Mouse (Mus musculus): ENCODE data around the gene Ankrd35. TPM values are rescaled to one million over a fixed set of nuclear protein-coding genes. Genes with fewer than 3 reads are reported as not detected.
"Not testable (repeated sequence)": the region's sequence is repeated elsewhere in the genome, so short reads cannot be mapped to it uniquely, and the experiment has no call there.

The Ankrd35 gene
- polyA plus RNA-seq, 1 experiment from 2014 or later, result 1.1 TPM

DNA sequence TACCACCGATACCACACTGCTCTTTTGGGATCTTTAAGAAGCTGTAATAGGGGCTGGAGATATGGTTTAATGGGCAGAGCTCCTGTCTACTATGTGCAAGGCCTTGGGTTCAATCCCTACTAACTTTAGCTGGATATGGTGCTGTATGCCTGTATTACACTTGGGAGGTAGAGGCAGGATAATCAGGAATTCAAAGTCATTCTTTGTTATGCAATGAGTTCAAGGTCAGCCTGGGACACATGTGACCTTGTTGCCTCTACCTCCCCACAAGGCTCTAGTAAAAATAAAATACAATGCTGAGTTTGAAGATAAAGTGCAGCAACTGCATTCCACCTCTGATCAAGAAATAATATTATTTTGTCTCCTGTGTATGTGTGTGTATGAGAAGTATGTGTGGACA lies 64.1 kb downstream of the Ankrd35 start:
- H3K4me1 ChIP-seq, result peaks cover 12% of the 10 kb centered on the region
- WGBS, result 92% methylated on average over 1 of the region's 1 CpGs
- H3K4me2 ChIP-seq (replicated peaks), result no peak overlapping the region

DNA sequence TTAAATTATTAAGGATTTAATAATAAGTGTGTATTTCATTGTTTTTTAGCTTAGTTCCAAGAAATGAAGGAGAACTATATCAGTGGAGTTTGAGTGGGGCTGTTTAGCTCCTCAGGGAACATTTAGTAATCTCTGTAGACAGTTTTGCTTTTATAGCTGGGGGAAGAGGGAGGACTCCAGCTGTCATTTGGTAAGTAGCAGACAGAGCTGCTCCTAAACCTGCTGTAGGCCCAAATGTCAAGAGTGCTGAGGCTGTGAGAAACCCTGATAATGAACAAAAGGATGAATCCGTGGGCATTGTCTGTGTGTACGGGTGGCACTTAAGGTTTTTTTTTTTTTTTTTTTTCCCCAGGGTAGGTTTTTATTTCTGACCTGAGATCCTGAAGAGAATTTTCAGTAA lies 65.3 kb downstream of the Ankrd35 start:
- H3K27me3 ChIP-seq, result no peaks in the 10 kb centered on the region
- no peaks in the 10 kb centered on the region for H3K9me3 ChIP-seq
- H3K27ac ChIP-seq, result no peak overlapping the region
- no peak overlapping the region for H3K4me3 ChIP-seq
- no peaks in the 10 kb centered on the region for H3K36me3 ChIP-seq
- 80% methylated on average over 2 of the region's 2 CpGs for WGBS
- H3K4me1 ChIP-seq, result peaks cover 5% of the 10 kb centered on the region; the same call in 1 of the 2 replicates
- no peak for ATAC-seq (ENCODE audit: insufficient number of reproducible peaks, insufficient read depth, low FRiP score, low TSS enrichment)
- H3K9ac ChIP-seq, result no peak overlapping the region
- H3K4me2 ChIP-seq (replicated peaks), result no peak overlapping the region

More for the DNA sequence above, 64.1 kb downstream of the Ankrd35 start:
- Histone ChIP-seq H3K4me3 (no peak overlapping the region), H3K9ac (no peak overlapping the region), H3K27me3 (no peaks in the 10 kb centered on the region), H3K9me3 (no peaks in the 10 kb centered on the region), H3K27ac (no peak overlapping the region), H3K36me3 (no peaks in the 10 kb centered on the region)
- no peak for ATAC-seq (ENCODE audit: insufficient number of reproducible peaks, insufficient read depth, low FRiP score, low TSS enrichment)

DNA sequence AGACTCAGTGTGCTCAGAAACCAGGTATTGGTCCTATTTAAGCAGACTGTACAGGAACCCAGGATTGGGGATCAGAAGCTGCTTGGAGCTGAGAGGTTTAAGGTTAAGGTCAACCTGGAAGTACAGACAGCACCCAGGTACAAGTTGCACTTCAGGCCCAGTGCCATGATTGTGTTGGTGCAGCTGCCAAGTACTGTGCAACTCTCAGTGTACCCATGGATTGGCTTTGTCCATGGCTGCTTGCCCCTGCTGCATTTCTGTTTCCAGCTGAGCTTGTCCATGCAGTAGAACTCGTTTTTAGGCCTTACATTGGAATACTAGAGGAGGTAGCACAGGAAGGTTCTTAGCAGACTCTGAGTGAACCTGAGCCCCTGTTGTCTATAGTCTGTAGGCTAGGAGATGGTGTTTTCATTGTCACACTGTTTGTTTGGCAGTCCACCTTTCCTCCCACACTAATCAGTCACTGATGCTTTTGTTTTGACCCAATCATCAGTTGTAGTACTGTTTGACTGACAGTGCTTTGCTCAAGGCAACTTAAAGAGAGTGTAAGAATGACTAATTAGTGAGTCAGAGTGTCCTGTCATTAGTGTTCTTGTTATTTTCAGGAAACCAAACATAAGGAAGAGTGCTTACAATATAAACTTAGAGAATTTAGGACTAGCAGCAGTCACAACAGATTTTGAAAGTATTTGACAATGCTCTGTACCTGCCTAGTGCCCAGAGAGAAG lies 67.2 kb downstream of the Ankrd35 start:
- WGBS, result 61% methylated on average over 1 of the region's 1 CpGs
- Histone ChIP-seq H3K27ac (no peak overlapping the region), H3K27me3 (no peaks in the 10 kb centered on the region), H3K9me3 (no peaks in the 10 kb centered on the region), H3K4me1 (peaks cover 5% of the 10 kb centered on the region; the same call in 1 of the 2 replicates), H3K4me2 (replicated peaks) (no peak overlapping the region), H3K9ac (no peak overlapping the region), H3K36me3 (no peaks in the 10 kb centered on the region), H3K4me3 (no peak overlapping the region)
- ATAC-seq (ENCODE audit: insufficient number of reproducible peaks, insufficient read depth, low FRiP score, low TSS enrichment), result no peak

DNA sequence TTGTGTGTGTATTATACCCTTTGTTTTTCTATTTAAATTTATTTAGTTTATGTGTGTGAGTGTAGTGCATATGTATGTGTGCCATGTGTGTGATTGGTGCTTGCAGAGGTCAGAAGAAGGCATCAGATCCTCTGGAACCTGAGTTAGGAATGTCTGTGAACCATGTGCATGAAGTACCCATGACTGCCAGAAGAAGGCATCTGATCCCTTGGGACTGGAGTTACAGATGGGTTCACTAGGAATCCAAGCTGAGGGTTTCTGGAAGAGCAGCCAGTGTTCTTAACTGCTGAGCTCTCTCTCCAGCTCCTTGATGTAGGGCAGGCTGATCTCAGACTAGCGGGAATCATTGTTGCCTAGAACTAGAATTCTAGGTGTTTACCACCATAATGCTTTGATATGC lies 68.1 kb downstream of the Ankrd35 start:
- no peak overlapping the region for H3K27ac ChIP-seq
- no peak overlapping the region for H3K9ac ChIP-seq
- H3K27me3 ChIP-seq, result no peaks in the 10 kb centered on the region
- no peaks in the 10 kb centered on the region for H3K36me3 ChIP-seq
- H3K9me3 ChIP-seq, result no peaks in the 10 kb centered on the region
- H3K4me1 ChIP-seq, result peaks cover 5% of the 10 kb centered on the region; the same call in 1 of the 2 replicates
- 86% methylated on average over 1 of the region's 1 CpGs for WGBS
- ATAC-seq (ENCODE audit: insufficient number of reproducible peaks, insufficient read depth, low FRiP score, low TSS enrichment), result no peak
- H3K4me2 ChIP-seq (replicated peaks), result no peak overlapping the region
- no peak overlapping the region for H3K4me3 ChIP-seq

DNA sequence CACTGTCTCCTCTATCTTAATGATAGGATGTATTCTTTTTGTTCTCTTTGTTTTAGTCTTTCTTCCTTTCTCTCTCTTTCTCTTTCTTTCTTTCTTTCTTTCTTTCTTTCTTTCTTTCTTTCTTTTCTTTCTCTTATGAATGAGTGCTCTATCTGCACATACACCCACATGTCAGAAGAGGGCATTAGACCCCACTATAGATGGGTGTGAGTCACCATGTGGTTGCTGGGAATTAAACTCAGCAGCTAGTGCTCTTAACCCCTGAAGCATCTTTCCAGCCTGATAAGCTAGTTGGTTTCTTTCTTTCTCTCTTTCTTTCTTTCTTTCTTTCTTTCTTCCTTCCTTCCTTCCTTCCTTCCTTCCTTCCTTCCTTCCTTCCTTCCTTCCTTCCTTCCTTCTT lies 70.3 kb downstream of the Ankrd35 start:
- H3K27me3 ChIP-seq; H3K9me3 ChIP-seq; ATAC-seq (ENCODE audit: insufficient number of reproducible peaks, insufficient read depth, low FRiP score, low TSS enrichment); H3K4me2 ChIP-seq (replicated peaks); H3K4me1 ChIP-seq; H3K4me3 ChIP-seq; H3K36me3 ChIP-seq; H3K27ac ChIP-seq; H3K9ac ChIP-seq: not testable (repeated sequence)

Other genes with a start within 250 kb of the Ankrd35 start
- 0.26 TPM in 1 of 2 replicates, not detected in the other for gene BC107364, start 217.8 kb upstream of the Ankrd35 start, polyA plus RNA-seq (2016; fragmentation: Nextera tagmentation; extraction: Ambion mirVana)
- gene Hfe2, start 145.0 kb upstream of the Ankrd35 start, polyA plus RNA-seq (2016; fragmentation: Nextera tagmentation; extraction: Ambion mirVana), result 3.2 and 4.0 TPM in 2 replicates
- 75.8 and 80.8 TPM in 2 replicates for gene Txnip, start 112.2 kb upstream of the Ankrd35 start, polyA plus RNA-seq (2016; fragmentation: Nextera tagmentation; extraction: Ambion mirVana)
- gene Gm16253, start 93.1 kb upstream of the Ankrd35 start, polyA plus RNA-seq (2016; fragmentation: Nextera tagmentation; extraction: Ambion mirVana), result 2.1 and 2.4 TPM in 2 replicates
- 49.8 and 52.1 TPM in 2 replicates for gene Polr3gl, start 76.0 kb upstream of the Ankrd35 start, polyA plus RNA-seq (2016; fragmentation: Nextera tagmentation; extraction: Ambion mirVana)
- 2.1 and 2.3 TPM in 2 replicates for gene Ankrd34a, start 73.5 kb upstream of the Ankrd35 start, polyA plus RNA-seq (2016; fragmentation: Nextera tagmentation; extraction: Ambion mirVana)
- gene Lix1l, start 69.0 kb upstream of the Ankrd35 start, polyA plus RNA-seq (2016; fragmentation: Nextera tagmentation; extraction: Ambion mirVana), result 6.8 and 8.1 TPM in 2 replicates
- 167 and 172 TPM in 2 replicates for gene Rbm8a, start 40.2 kb upstream of the Ankrd35 start, polyA plus RNA-seq (2016; fragmentation: Nextera tagmentation; extraction: Ambion mirVana)
- gene Pex11b, start 34.8 kb upstream of the Ankrd35 start, polyA plus RNA-seq (2016; fragmentation: Nextera tagmentation; extraction: Ambion mirVana), result 54.6 and 55.0 TPM in 2 replicates
- gene Gm42957, start 34.7 kb upstream of the Ankrd35 start, polyA plus RNA-seq (2016; fragmentation: Nextera tagmentation; extraction: Ambion mirVana), result 0.10 and 0.13 TPM in 2 replicates
- 0.81 and 0.95 TPM in 2 replicates for gene Itga10, start 24.5 kb upstream of the Ankrd35 start, polyA plus RNA-seq (2016; fragmentation: Nextera tagmentation; extraction: Ambion mirVana)
- 77.4 and 77.5 TPM in 2 replicates for gene Pias3, start 26.3 kb downstream of the Ankrd35 start, polyA plus RNA-seq (2016; fragmentation: Nextera tagmentation; extraction: Ambion mirVana)
- gene Nudt17, start 38.4 kb downstream of the Ankrd35 start, polyA plus RNA-seq (2016; fragmentation: Nextera tagmentation; extraction: Ambion mirVana), result 13.7 and 14.7 TPM in 2 replicates
- gene Polr3c, start 57.5 kb downstream of the Ankrd35 start, polyA plus RNA-seq (2016; fragmentation: Nextera tagmentation; extraction: Ambion mirVana), result 35.5 and 36.6 TPM in 2 replicates
- 64.5 and 70.3 TPM in 2 replicates for gene Rnf115, start 57.5 kb downstream of the Ankrd35 start, polyA plus RNA-seq (2016; fragmentation: Nextera tagmentation; extraction: Ambion mirVana)
- not detected in 2 replicates for gene Pdzk1, start 159.2 kb downstream of the Ankrd35 start, polyA plus RNA-seq (2016; fragmentation: Nextera tagmentation; extraction: Ambion mirVana)
- 0.10 and 0.18 TPM in 2 replicates for gene Cd160, start 159.2 kb downstream of the Ankrd35 start, polyA plus RNA-seq (2016; fragmentation: Nextera tagmentation; extraction: Ambion mirVana)
- 14.3 and 20.6 TPM in 2 replicates for gene Gja5, start 234.6 kb downstream of the Ankrd35 start, polyA plus RNA-seq (2016; fragmentation: Nextera tagmentation; extraction: Ambion mirVana)
- gene Gpr89, start 235.2 kb downstream of the Ankrd35 start, polyA plus RNA-seq (2016; fragmentation: Nextera tagmentation; extraction: Ambion mirVana), result 40.8 and 43.1 TPM in 2 replicates